14 mouse cellular contexts compared by ENCODE assay signal in genomic region chr17:90127561-90127960, GRCm38 (mm10).
"Had no signal": no experiment of that assay in that cellular context is flagged by ENCODE, and none has a peak within 500 bp of the region (broad histone marks: within the 10 kb centered on the region; RNA-seq: fewer than 3 reads in every experiment).

No protein-coding gene starts in this region.

- H3K9ac ChIP-seq: liver, embryonic 15.5 days; midbrain, embryonic 13.5 days; neural tube, embryonic 15.5 days had no signal

- H3K9me3 ChIP-seq: limb, embryonic 10.5 days; liver, embryonic 15.5 days; midbrain, embryonic 13.5 days; neural tube, embryonic 15.5 days had no signal

- H3K4me1 ChIP-seq: limb, embryonic 10.5 days; liver, embryonic 15.5 days; midbrain, embryonic 13.5 days; neural tube, embryonic 15.5 days had no signal

- ATAC-seq: midbrain, embryonic 13.5 days had no signal

- H3K4me2 ChIP-seq: liver, embryonic 11.5 days; liver, embryonic 15.5 days; midbrain, embryonic 13.5 days; neural tube, embryonic 15.5 days had no signal

- H3K36me3 ChIP-seq: limb, embryonic 10.5 days; liver, embryonic 15.5 days; midbrain, embryonic 13.5 days; neural tube, embryonic 15.5 days had no signal

- H3K27ac ChIP-seq: limb, embryonic 10.5 days; liver, embryonic 15.5 days; midbrain, embryonic 13.5 days; neural tube, embryonic 15.5 days had no signal

- H3K4me3 ChIP-seq: limb, embryonic 10.5 days; liver, embryonic 15.5 days; midbrain, embryonic 13.5 days; myocyte; neural tube, embryonic 15.5 days had no signal

- DNase-seq: kidney, adult 2 months; kidney, postnatal 10 days; lung, adult 2 months; lung, postnatal 36 days; right cerebral cortex, postnatal 4 days; spleen, adult 18-20 months; thymus, adult 18-20 months; thymus, postnatal 14 days had no signal

- H3K27me3 ChIP-seq: liver, embryonic 15.5 days; midbrain, embryonic 13.5 days; neural tube, embryonic 15.5 days had no signal
